Mouse (Mus musculus) thymus, postnatal 25 days (tissue): ENCODE measurements around the gene Zfp777.

ENCODE experiments used
- DNase-seq: peaks from one replicate; pipeline ENCODE4 v3.0.0; 2022

Gene Zfp777

GRCm38 (mm10) chr6:48025905-48026660 lies 22.6 kb downstream of the Zfp777 start:
- no peak for DNase-seq

- no peak for DNase-seq
These were observed 23.7 kb downstream of the Zfp777 start for GRCm38 (mm10) chr6:48024994-48025345.

GRCm38 (mm10) chr6:48024330-48024993 lies 24.2 kb downstream of the Zfp777 start:
- no peak for DNase-seq

DNA sequence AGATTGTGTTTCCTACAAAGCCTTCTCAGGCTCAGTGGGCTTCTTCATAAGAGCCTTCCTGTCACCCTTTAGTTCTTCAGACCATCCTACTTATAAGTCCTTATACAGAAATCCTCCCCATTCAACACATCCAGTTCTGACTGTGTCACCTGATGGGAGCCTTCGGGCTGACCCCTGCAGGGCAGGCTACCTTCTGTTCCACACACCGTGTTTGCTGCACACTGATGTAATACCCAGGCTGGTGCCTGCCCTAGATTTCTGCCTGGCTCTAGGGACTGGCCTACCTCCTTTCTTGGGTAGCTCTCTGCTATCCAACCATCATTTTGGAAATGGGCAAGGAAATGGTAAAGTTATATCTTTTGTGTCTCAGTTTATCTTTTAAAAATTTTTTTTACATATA lies 26.0 kb downstream of the Zfp777 start:
- no peak for DNase-seq

DNA sequence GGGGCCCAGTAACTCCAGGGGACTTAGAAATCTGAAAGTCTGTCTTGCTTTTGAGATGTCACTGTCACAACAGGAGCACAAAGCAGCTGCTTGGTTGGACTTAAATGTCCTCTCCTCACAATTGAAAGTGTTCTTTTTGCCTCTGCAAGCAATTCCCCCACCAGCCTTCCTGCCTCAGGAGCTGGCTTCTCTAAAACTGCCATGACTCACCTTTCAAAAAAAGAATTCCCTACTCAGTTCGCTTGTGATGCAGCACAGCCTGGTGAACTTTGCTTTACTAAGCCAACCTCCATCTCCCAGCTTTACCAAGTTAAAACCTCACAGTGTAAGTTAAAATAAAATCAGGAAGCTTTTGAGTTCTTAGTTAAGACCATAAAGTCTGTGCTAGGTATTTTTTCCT lies 27.0 kb downstream of the Zfp777 start:
- DNase-seq = no peak

DNA sequence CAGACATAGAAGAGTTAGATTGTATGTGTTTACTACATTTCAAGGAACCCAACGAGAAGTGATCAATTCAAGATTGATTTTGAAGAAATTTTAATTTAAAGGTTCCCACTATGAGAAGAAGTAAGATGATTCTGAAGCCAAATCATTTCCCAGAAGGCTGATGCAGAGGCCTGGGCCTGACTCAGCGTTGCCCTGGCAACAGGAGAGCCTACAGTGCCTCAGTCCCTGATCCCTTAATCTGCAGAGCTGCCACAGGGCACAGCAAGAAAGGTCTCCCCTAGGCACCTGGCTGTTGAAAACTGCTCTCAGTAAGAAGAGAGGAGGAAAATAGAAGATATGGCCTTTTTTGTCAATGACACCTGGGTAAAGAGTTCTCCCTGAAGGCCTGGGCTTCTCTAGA lies 28.7 kb downstream of the Zfp777 start:
- no peak for DNase-seq

DNA sequence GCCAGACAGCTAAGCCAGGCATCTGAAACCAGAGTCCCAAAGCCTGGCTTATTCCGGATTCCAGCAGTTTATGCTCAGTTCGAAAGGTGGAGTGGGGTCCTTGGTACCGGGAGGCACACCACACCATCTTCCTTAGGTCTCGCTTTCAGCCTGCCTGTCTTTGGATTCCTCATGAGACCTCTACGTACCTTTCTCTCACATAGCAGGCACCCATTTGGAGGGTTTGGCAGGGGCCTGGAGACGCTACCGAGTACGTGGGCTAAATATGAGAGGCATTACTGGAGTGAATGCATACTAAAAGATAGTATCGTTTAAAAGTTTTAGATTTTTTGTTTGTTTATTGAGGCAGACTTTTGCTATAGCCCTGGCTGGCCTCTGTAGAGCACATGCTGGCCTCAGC lies 31.9 kb downstream of the Zfp777 start:
- DNase-seq = no peak

GRCm38 (mm10) chr6:48016090-48016521 lies 32.6 kb downstream of the Zfp777 start:
- DNase-seq = peak; percentile 78

DNA sequence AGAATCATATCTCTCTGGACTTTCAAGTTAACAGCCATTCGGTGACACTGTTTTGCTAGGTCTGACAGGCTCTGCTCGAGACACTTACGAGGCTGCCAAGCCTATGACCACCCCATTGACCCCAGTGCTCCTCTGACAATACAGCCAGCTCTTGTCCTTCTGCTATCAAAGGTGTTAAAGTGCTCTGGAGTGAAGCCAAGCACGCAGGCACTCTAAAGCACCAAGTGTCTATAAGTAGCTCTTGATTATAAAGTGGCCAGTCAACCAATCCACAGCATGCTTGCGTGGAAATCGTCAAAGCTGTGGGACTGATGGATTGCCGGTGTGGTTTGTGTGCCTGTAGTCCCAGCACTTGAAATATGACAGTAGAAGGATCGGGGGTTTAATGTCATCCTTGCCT lies 38.0 kb downstream of the Zfp777 start:
- no peak for DNase-seq

GRCm38 (mm10) chr6:47995661-47996060 lies 53.0 kb downstream of the Zfp777 start:
- DNase-seq = no peak

DNA sequence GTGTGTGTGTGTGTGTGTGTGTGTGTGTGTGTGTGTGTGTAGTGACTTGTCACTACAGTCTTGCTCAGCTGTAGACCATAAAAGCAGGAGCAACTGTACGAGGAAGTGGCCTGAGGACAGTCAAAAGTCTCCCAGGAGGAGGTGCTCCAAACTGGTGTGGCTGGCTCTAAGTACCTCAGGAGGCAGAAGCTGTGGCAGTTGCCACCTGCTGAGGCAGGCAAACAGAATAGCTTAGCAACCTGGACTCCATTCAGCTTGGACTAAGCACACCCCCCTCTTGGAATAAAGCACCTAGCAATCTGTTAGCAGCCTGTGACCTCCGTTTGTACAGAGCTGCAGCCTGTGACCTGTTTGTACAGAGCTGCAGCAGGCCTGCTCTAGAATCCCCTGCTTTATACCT lies 64.8 kb downstream of the Zfp777 start:
- DNase-seq = no peak

DNA sequence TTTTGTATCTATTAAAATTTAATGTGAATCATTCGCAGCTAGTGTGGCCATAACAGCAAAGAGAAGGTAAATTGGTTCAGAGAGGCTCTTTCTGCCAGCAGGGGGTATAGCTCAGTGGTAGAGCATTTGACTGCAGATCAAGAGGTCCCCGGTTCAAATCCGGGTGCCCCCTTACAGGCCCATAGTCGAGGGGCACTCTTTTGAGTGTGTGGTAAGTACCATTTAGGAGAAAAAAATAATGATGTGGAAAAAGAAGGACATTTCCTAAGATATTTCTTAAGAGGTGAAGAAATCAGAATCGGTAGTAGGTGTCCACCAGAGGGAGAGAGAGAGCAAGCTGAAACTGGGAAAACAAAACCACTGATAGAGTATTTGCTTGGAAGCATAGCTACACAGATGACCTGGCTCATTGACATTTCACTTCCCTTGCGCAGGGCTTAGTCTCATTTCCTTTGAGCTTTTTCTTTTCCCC lies 69.8 kb downstream of the Zfp777 start:
- peak; percentile 81 for DNase-seq

GRCm38 (mm10) chr6:47974599-47974998 lies 74.1 kb downstream of the Zfp777 start:
- DNase-seq = peak; percentile 20
